Mouse (Mus musculus) ovary, postnatal 10 days (tissue): Measurements from ENCODE around the gene Nudt16l1.

Experiments
- DNase-seq: peaks from one replicate; pipeline ENCODE4 v3.0.0; 2022; ENCODE audit warnings: low spot score

Gene Nudt16l1

DNA sequence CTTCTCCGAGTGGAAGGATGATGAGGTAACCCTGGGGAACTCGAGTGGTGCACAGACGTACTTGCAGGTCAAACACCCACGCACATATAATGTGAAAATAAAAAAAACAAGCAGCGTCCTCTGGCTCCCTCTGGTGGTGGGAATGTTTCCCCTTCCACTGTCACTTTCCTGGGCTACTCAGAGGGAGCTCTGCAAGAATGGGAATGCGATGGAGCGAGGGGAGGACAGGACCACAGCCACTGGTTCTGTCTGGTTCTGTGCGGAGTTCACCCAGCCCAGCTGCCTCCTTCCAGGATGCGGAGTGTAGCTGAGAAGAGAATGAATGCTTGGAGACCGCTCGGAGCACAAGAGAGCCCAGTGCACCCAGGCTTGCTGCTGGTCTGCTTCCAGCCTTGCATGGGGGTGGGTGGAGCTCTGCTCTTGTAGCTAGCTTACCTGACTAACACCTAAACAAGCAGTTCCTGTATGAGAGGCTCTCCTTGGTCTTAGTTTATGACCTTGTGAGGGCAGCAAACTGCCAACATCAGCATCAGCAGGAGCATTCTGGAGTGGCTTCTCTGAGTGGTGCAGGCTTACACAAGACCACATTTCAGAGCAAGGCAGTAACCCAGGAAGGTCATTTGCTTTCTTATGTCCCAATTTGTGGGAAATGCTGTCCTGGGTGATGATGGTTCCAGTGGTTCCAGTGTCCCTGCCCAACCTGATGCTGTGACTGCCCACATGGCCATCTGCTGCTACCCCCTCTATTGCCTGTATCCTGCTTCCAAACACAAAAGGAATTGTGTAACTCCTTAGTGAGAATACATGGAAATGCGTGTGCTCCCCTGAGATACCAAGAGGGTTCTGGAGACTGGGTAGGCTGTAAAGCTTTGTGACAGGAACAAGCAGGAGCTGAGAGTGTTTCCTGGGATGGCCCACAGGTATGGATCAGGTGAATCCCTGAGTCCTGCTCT is 24.5 kb upstream of the Nudt16l1 start:
- peak; percentile 90 for DNase-seq

GRCm38 (mm10) chr16:4915931-4916330 is 22.6 kb upstream of the Nudt16l1 start:
- no peak for DNase-seq

DNA sequence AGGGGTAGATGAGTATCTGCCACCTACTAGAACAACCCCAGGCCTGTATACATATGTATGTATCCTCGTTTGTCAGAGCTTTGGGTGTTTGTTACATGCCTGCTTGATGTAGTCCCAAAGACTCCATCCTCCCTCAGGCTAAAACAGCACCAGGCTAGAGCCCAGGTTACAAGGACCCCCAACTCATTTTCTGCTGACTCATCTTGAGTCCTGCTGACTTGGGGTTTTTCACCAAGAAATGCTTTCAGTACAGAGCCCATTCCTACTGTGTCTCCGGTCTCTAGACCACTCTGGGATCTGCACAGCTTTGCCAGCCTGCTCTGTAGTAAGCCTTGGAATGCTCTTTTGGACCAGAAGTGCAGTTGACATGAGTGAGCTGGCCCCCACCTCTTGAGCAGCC is 22.0 kb upstream of the Nudt16l1 start:
- DNase-seq, result no peak

GRCm38 (mm10) chr16:4920556-4920955 is 18.0 kb upstream of the Nudt16l1 start:
- DNase-seq, result no peak

- no peak for DNase-seq
These were observed 16.1 kb upstream of the Nudt16l1 start for GRCm38 (mm10) chr16:4922481-4922880.

GRCm38 (mm10) chr16:4923996-4924395 is 14.6 kb upstream of the Nudt16l1 start:
- no peak for DNase-seq

DNA sequence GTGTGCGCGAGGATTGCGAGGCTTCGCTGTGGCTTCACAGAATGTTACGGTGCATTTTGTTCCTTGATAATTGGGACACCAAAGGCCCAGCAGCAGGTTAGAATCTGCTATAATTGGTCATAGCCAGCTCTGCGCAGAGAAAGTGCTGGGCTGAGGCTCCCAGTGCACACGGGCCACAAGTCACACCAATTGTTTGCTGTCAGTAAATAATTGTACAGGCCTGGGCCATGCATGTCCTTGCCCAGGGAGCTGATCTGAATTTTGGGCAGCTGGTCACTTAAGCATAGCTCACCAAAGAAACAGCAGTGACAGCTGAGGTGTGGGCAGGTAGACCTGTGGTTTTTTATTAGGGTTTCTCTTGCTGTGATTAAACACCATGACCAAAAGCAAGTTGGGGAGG is 10.6 kb upstream of the Nudt16l1 start:
- DNase-seq, result no peak

- DNase-seq, result no peak
These were observed 10.1 kb upstream of the Nudt16l1 start for GRCm38 (mm10) chr16:4928474-4928873.

GRCm38 (mm10) chr16:4932429-4932828 is 6.1 kb upstream of the Nudt16l1 start:
- DNase-seq, result no peak

DNA sequence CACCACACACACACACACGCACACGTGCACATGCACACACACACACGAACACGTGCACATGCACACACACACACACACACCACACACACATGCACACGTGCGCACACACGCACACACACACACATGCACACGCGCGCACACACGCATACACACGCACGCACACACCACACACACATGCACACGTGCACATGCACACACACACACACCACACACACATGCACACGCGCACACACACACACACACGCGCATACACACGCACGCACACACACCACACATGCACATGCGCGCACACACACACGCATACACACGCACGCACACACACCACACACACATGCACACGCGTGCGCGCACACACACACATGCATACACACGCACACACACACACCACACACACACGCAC is 3.1 kb upstream of the Nudt16l1 start:
- DNase-seq, result no peak

- DNase-seq, result no peak
These were observed 2.4 kb upstream of the Nudt16l1 start for GRCm38 (mm10) chr16:4935931-4936703.

DNA sequence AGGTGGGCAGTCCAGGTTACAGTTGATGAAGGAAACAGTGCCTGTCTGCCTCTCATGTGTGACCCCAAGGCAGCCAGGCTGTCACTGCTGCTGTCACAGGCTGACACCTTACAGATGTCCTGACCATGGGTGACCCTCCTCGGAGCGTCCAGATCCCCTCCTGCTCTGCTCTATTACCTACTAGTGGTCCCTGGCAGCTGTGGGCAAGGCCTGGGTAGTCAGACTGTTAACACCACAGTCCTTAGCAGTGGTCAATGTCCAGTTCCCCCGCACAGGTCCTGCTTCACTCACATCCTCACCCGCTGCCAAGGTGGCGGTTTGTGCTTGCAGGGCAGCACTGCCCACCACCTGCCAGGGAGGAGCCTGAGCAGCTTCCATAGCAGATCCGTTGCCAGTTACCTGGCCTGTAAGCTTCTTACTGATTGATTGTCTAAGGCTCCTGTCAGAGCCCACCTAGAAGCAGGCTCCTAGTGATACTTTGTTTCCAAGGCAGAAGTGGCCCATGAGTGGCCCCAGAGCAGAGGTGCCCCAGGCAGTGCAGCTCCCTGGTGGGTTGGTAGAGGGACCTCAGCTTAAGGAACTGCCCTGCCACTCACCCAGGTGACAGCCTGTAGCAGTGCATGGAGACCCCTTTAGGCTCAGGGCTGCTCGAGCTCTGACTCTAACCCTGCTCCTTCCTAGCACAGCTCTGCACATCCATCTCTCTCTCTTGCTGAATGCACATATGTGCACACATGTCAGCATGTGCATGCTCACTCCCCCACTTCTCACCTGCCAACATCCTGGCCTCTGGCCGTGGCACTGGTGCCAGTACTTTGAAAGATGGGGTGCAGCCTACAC is 990 bp upstream of the Nudt16l1 start:
- no peak for DNase-seq

DNA sequence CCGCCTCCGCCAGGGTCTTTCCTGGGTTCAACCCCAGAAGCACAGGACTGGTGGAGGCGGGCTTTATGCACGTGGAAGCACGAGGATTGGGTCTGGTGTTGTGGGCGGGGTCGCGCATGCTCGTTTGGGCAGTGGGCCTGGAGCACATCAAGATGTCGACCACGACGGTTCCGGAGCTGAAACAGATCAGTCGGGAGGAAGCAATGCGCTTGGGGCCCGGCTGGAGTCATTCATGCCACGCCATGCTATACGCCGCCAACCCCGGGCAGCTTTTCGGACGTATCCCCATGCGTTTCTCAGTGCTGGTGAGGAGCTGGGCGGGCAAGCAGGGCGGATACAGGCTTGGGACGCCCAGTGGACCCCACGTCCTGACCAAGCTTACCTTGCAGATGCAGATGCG is 428 bp downstream of the Nudt16l1 start:
- peak; percentile 91 for DNase-seq

GRCm38 (mm10) chr16:4939412-4939811 is 851 bp downstream of the Nudt16l1 start:
- DNase-seq, result peak; percentile 20

DNA sequence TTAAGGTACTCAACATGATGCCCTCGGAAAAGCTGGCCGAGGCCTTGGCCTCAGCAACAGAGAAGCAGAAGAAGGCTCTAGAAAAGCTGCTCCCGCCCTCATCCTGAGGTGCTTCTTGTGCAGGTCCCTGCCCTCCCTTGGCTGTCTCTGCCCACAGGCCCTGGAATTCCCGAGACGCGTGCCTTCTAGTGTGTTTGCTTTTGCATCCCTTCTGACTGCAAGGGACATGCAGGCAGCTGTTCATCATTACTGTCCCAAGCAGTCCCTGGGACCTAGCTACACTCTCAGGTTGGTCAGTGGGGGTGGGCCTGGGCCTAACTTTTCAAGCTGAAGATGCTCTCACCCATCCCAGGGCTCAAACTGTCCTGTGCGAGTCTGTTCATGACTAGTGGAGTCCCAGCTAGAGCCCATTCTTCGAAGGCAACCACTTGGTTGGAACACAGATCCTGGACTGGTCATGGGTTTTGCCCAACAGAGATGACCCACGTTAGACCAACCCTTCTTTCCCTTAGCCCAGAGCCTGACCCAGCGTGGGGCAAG is 1.8 kb downstream of the Nudt16l1 start:
- DNase-seq, result no peak

- DNase-seq, result no peak
These were observed 2.5 kb downstream of the Nudt16l1 start for GRCm38 (mm10) chr16:4941016-4941415.

- DNase-seq, result no peak
These were observed 4.3 kb downstream of the Nudt16l1 start for GRCm38 (mm10) chr16:4942868-4943267.

DNA sequence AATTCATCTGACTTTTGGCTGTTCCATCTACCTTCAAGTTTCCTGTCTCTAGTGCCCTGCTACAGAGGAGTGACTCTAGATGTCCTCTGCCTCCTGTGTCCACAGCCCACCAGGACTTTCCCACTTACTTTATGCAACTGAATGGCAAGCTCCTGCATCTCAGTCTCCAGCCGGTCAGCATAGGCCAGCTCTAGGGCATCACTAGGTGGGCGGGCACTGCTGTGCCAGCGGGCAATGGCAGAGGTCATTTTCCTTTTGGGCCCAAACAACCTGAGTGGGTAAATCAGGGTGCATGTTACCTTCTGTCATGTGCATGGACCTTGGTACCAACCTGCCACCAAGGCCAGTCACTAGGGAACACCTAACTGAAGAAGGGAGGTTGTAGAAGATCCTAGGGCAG is 4.9 kb downstream of the Nudt16l1 start:
- no peak for DNase-seq

GRCm38 (mm10) chr16:4945415-4945814 is 6.9 kb downstream of the Nudt16l1 start:
- no peak for DNase-seq

- no peak for DNase-seq
These were observed 7.6 kb downstream of the Nudt16l1 start for GRCm38 (mm10) chr16:4946155-4946554.

DNA sequence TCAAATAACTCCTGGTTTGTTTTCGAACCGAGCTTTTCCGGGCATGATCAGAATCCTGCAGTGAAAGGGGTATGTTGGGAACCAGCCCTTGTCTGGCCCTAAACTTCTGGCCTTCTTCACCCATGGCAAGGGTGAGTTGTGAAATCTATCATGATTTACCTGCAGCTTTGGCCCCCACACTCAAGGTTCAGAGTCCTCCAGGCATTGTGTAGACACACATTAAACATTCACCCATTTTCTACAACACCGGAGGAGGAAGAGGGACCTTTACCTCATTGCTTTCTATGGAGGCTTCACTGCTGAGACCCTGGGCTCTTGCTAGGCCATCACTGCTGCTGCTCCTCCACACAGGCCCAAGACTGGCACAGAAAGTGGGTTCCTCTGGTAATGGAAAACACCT is 8.8 kb downstream of the Nudt16l1 start:
- DNase-seq, result no peak

GRCm38 (mm10) chr16:4956609-4957008 is 18.0 kb downstream of the Nudt16l1 start:
- no peak for DNase-seq
